Mouse (Mus musculus) C2C12 (cell line): ENCODE results near the gene Acbd4. TPM values are rescaled to one million over a fixed set of nuclear protein-coding genes. Genes with fewer than 3 reads are reported as not detected.

ENCODE experiments used
- H3K27me3 ChIP-seq: one replicate; pipeline ENCODE4 v1.6.1; 2011; ENCODE audit not compliant: control insufficient read depth, insufficient read depth, insufficient read length
- H3K36me3 ChIP-seq: one replicate; pipeline ENCODE4 v1.6.1; 2011; ENCODE audit not compliant: control insufficient read depth, insufficient read depth
- H3K4me3 ChIP-seq: one replicate; pipeline ENCODE4 v1.5.1; 2011; ENCODE audit warnings: mild to moderate bottlenecking, control low read depth; ENCODE audit not compliant: poor library complexity, insufficient read depth, severe bottlenecking
- H3K79me2 ChIP-seq: one replicate; pipeline ENCODE4 v1.6.1; 2011; ENCODE audit not compliant: control insufficient read depth, insufficient read depth
- H3K79me3 ChIP-seq: one replicate; pipeline ENCODE4 v1.6.1; 2011; ENCODE audit warnings: low read depth, control low read depth
- H3ac ChIP-seq: one replicate; pipeline ENCODE3; 2011; ENCODE audit warnings: low read depth; ENCODE audit not compliant: control insufficient read depth, insufficient read length
- CEBPB ChIP-seq: IDR thresholded peaks from one replicate; pipeline ENCODE4 v1.6.1; 2011; ENCODE audit warnings: low read depth, mild to moderate bottlenecking, control low read depth, moderate library complexity
- CTCF ChIP-seq: IDR thresholded peaks from one replicate; pipeline ENCODE4 v1.5.1; 2011; ENCODE audit not compliant: control insufficient read depth, insufficient read depth, insufficient read length
- FOSL1 ChIP-seq: IDR thresholded peaks from one replicate; pipeline ENCODE4 v1.8.0; 2011; ENCODE audit warnings: mild to moderate bottlenecking, low read length; ENCODE audit not compliant: poor library complexity, insufficient read depth, severe bottlenecking
- MAX ChIP-seq: IDR thresholded peaks from one replicate; pipeline ENCODE4 v1.6.1; 2011; ENCODE audit warnings: mild to moderate bottlenecking, control low read depth
- MYOD1 ChIP-seq: IDR thresholded peaks from one replicate; pipeline ENCODE4 v1.6.1; 2011; ENCODE audit warnings: low read depth; ENCODE audit not compliant: control insufficient read depth, insufficient read length
- MYOG ChIP-seq: IDR thresholded peaks from one replicate; pipeline ENCODE4 v1.6.1; 2011; ENCODE audit not compliant: control insufficient read depth, insufficient read length; ENCODE audit errors: extremely low read depth
- USF1 ChIP-seq: IDR thresholded peaks from one replicate; pipeline ENCODE4 v1.6.1; 2011; ENCODE audit warnings: low read depth, mild to moderate bottlenecking, control low read depth, moderate library complexity
- polyA plus RNA-seq: library from polyadenylated mRNA; unstranded; fragments of >200 nt; fragmentation: generic; extraction: Trizol; gene quantifications from one replicate; pipeline ENCODE4 v1.2.1, GENCODE M21; 2012; ENCODE audit warnings: missing spikeins

Acbd4 gene
- polyA plus RNA-seq, 1 experiment: 23.0 TPM

DNA sequence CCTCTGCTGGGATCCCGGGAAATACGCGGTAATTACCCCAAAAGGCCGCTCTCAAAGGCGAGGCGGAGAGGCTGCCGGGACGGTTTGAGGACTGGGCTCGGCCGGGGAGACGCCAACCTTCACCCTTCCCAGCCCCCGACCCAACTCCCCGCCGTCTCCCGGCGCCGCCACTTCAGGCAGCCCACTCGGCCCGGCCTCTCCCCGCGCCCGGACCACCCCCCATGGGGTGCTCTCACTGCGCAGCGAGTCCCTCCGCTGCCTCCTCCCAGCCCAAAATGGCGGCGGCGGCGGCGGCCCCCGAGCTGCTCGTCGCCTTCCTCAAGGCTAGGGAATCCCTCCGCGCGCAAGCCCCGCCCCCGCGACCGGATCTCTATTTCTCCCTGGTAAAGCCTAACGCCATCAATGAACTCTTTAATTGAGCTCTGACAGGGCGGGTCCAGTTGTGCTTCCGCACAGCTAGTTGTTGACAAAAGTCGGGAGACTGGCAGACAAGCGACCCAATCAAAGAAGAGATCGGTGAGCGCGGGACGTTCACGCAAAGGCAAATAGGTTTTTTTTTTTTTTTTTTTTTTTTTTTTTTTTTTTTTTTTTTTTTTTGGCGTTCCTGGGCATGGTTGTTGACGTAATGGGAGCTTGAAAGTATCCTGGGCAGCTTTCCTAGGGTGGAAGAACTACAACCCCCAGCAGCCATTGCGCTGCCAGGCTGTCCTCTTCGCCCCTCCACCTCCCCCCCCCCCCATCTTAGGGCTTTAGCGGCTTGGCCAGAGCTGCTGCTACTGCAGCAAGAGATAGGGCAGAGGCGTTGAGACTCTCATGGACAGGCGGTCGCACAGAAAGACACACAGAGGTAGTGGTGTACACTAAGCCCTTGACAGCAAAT lies 31.3 kb downstream of the Acbd4 start:
- Histone ChIP-seq H3K79me3 (peaks cover 12% of the 10 kb centered on the region), H3K36me3 (peaks cover 8% of the 10 kb centered on the region), H3K79me2 (peaks cover 25% of the 10 kb centered on the region)

DNA sequence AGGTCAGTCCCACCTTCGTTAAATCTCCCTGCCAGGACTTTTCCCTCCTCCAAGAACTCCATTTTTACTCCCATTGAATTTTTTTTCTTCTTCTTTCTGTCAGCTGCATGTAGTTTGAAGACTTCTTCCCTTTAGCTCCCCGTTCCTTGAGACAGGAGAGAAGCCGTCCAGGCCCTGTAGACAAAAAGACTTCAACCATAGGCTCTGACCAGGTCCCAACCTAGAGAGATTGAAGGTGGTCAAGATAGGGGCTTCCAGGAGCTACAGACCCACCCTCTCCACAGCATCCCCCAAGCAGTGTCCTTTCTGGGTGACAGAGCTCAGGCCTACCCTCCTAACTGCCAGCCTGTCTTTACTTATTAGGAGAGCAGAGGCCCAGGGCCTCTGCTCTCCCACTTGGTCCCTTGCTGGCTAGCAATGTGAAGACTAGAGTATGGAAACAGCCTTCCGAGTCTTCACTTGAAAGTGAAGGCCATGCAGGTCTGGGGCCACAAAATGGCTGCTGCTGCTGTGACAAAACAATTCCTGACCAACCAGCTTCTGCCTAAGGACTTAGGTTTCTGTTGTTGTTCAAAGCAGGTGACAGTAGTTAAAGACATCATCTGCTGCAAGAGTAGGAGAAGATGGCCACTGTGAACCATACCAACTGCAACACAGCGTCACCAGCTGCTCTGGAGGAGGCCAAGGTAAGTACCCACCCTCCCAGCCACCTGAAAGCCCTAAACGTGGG lies 32.1 kb downstream of the Acbd4 start:
- Histone ChIP-seq H3K4me3 (peak overlapping the region; percentile 16), H3K27me3 (no peaks in the 10 kb centered on the region), H3K79me3 (peaks cover 12% of the 10 kb centered on the region), H3ac (peak overlapping the region; percentile 55), H3K79me2 (peaks cover 25% of the 10 kb centered on the region), H3K36me3 (peaks cover 8% of the 10 kb centered on the region)
- no peak for TF ChIP-seq CEBPB

More for the DNA sequence above, 31.3 kb downstream of the Acbd4 start:
- H3K4me3 ChIP-seq: peak overlapping the region; percentile 90
- TF ChIP-seq FOSL1 (no peak), USF1 (no peak), CTCF (no peak), CEBPB (no peak), MYOG (no peak), MAX (no peak), MYOD1 (no peak)
- no peaks in the 10 kb centered on the region for H3K27me3 ChIP-seq
- peak overlapping the region; percentile 74 for H3ac ChIP-seq

DNA sequence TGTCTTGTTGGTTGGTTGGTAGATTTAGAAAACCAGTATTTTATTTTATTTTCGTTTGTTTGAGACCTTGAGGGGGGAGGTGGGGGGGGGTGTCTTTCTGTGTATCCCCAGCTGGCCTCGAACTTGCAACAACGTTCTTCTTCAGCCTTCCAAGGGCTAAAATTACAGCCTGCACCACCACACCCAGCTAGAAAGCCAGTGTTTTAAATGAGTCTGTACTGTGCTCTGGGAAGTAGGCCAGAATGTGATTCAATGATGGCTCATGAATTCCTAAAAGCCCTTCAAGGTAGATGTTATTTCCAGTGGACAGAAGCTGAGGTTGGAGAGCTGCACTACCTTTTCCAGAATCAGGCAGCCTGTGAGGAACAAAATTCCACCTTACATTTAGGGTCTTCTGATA lies 32.7 kb downstream of the Acbd4 start:
- no peaks in the 10 kb centered on the region for H3K27me3 ChIP-seq
- H3K4me3 ChIP-seq: no peak overlapping the region
- H3ac ChIP-seq: no peak overlapping the region
- H3K36me3 ChIP-seq: peaks cover 8% of the 10 kb centered on the region
- H3K79me2 ChIP-seq: peaks cover 25% of the 10 kb centered on the region
- TF ChIP-seq USF1: no peak
- no peak for TF ChIP-seq FOSL1
- TF ChIP-seq MYOG: no peak
- TF ChIP-seq MYOD1: no peak
- TF ChIP-seq CEBPB: no peak
- no peak for TF ChIP-seq MAX
- no peak for TF ChIP-seq CTCF
- peaks cover 12% of the 10 kb centered on the region for H3K79me3 ChIP-seq

DNA sequence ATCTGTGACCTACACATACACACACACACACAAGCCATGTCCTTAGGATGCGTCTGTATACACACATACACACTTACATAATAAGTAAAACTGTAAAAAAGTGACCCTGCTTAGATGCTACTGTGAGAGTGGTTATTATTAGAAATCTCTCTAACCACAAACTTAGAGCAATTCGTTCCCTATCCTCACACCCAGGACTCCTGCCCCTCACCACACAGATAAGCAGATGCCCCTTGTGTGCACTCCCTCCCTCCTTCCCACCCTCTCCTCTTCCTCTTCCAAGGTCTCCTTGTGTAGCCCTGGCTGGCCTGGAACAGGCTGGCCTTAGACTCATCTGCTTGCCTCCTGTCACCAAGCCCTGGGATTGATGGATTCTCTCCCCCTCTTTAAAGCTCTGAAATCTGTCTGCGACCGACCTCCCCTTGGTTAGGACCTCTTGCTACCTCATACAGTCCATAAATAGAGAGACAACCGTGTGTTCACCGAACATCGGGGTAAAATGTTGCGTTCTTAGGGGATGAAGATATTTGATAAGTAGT lies 34.6 kb downstream of the Acbd4 start:
- no peak overlapping the region for H3ac ChIP-seq
- peaks cover 14% of the 10 kb centered on the region for H3K79me2 ChIP-seq
- no peak for TF ChIP-seq FOSL1
- TF ChIP-seq CEBPB: no peak
- TF ChIP-seq MYOD1: no peak
- TF ChIP-seq USF1: no peak
- no peak for TF ChIP-seq MYOG
- no peak for TF ChIP-seq CTCF
- no peak for TF ChIP-seq MAX
- H3K36me3 ChIP-seq: no peaks in the 10 kb centered on the region
- H3K79me3 ChIP-seq: peaks cover 8% of the 10 kb centered on the region
- no peaks in the 10 kb centered on the region for H3K27me3 ChIP-seq
- no peak overlapping the region for H3K4me3 ChIP-seq

DNA sequence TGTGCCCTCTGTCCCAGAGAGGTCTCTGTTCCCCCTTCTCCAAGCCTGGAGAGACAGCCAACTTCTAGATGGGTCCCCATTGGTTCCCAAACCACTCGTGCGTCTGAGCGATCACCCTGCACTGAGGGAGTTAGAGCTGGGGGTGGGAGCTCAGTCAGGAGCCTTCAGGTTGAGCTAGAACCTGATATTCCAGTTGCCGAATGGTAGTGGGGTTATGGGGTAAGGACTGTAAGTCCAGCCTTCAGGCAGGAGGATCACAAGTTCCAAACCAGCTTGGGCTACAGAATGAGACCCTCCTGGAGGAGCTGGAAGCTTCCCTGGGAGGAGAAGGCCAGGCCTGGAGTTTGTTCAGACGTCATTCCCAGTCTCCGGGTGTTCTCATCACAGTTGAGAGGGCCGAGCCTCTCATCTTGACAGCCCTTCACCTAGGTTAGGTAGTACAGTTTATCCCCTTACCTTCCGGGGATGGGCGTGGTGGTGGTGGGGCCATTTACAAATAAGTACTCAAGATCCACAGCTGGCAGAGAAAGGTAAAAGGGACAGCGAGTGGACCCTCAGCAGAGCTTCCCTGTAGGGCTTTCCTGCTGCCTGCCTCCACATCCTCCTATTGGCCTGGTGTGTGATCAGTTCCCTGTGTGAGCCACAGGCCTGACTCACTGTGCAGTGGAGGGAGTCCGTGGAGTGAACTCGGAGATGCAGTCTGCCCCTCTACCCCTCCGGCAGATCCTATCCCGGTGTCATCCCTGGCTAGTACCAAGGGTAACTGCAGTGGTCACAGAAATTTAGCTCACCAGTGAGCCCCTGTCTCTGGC lies 38.7 kb downstream of the Acbd4 start:
- TF ChIP-seq MAX: no peak
- no peak for TF ChIP-seq MYOG
- TF ChIP-seq MYOD1: no peak
- no peak for TF ChIP-seq FOSL1
- TF ChIP-seq CEBPB: no peak
- TF ChIP-seq USF1: no peak
- no peaks in the 10 kb centered on the region for H3K36me3 ChIP-seq
- no peaks in the 10 kb centered on the region for H3K79me3 ChIP-seq
- H3K27me3 ChIP-seq: no peaks in the 10 kb centered on the region
- H3K79me2 ChIP-seq: no peaks in the 10 kb centered on the region
- H3ac ChIP-seq: no peak overlapping the region
- H3K4me3 ChIP-seq: no peak overlapping the region
